Mouse (Mus musculus) ES-Bruce4 (cell line): ENCODE measurements at regions not wholly inside any gene's neighbourhood (a gene's known extent, or its start where the extent isn't known, plus 50 kb on each side); places are given as distances from the start of the nearest gene placed in this dataset.

Experiments used
- CTCF ChIP-seq: IDR thresholded peaks from one replicate; pipeline ENCODE4 v1.8.1; 2011; ENCODE audit warnings: low read depth, low read length
- POLR2A ChIP-seq: IDR thresholded peaks from one replicate; pipeline ENCODE4 v1.8.1; 2011; ENCODE audit warnings: low read length; ENCODE audit not compliant: insufficient read depth

DNA sequence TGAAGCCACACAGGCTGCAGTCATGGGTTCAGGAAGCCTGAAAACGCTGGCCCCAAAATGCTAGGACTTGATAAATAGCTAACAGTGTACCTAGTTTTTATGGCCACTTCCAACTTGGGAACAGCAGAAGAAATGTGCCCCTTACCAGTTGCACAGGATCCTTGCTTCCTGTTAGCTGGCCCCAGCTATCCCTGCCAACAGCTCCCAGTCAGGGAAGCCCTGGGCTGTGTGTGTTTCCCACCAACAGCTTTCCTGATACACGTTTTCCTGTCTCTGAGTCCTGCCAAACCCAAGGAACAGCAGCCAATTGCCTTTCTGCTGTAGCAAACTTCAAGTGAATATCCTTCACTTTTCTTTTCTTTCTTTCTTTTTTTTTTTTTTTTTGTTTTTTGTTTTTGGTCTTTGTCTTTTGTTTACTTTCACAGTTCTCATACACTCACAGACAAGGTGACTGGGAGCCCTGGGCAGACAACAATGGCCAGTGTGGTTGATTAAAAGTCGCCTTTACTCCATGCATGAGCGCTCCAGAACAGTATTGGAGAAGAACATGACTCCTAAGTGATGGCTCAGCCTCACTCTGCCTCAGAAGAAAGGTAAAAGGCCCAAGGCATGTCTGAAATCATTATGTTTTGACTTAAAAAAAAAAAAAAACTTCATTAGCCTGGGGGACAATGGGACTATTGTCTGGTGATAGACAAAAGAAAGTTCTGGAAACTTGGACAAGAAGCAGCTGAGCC is 151.7 kb downstream of the Bcl2l11 start:
- TF ChIP-seq CTCF (no peak), POLR2A (no peak)
